ENCODE assay signal across 27 mouse cellular contexts in genomic region chr2:152622953-152623352, GRCm38 (mm10). TPM values are rescaled to one million over a fixed set of nuclear protein-coding genes. Genes with fewer than 3 reads are reported as not detected.
"Had no signal": no experiment of that assay in that cellular context is flagged by ENCODE, and none has a peak within 500 bp of the region (broad histone marks: within the 10 kb centered on the region; RNA-seq: fewer than 3 reads in every experiment).

Gene Defb25, minus strand, starts transcription at chr2:152623053.

- ATAC-seq: forebrain, postnatal 0 days; hindbrain, postnatal 0 days; intestine, embryonic 16.5 days; liver, postnatal 0 days had no signal

- H3K4me2 ChIP-seq: heart, embryonic 11.5 days; heart, embryonic 13.5 days; heart, embryonic 15.5 days; hindbrain, embryonic 13.5 days; hindbrain, embryonic 15.5 days; limb, embryonic 12.5 days; liver, embryonic 11.5 days; liver, embryonic 13.5 days; liver, embryonic 15.5 days had no signal

- H3K4me3 ChIP-seq: gastrocnemius, adult 2 months; heart, adult 2 months; heart, embryonic 13.5 days; heart, embryonic 15.5 days; hindbrain, embryonic 13.5 days; hindbrain, embryonic 15.5 days; left cerebral cortex, adult 2 months; limb, embryonic 10.5 days; limb, embryonic 12.5 days; liver, embryonic 13.5 days; liver, embryonic 15.5 days had no signal

- H3K9me3 ChIP-seq: heart, embryonic 13.5 days; heart, embryonic 15.5 days; hindbrain, embryonic 13.5 days; hindbrain, embryonic 15.5 days; limb, embryonic 10.5 days; liver, embryonic 13.5 days; liver, embryonic 15.5 days had no signal

- DNase-seq: forebrain, postnatal 0 days; gastrocnemius, adult 2 months; gastrocnemius, postnatal 10 days; gastrocnemius, postnatal 25 days; heart, adult 11 months; heart, adult 2 months; heart, postnatal 14 days; heart, postnatal 36 days; kidney, adult 18-20 months; kidney, adult 8-10 months; kidney, postnatal 14 days; liver; liver, embryonic 13.5 days; liver, postnatal 0 days had no signal

- H3K27ac ChIP-seq: gastrocnemius, adult 2 months; heart, adult 2 months; heart, embryonic 13.5 days; heart, embryonic 15.5 days; hindbrain, embryonic 13.5 days; hindbrain, embryonic 15.5 days; hindbrain, postnatal 0 days; left cerebral cortex, adult 2 months; limb, embryonic 10.5 days; limb, embryonic 12.5 days; liver, embryonic 13.5 days; liver, embryonic 15.5 days had no signal

- H3K36me3 ChIP-seq: heart, embryonic 13.5 days; heart, embryonic 15.5 days; hindbrain, embryonic 13.5 days; hindbrain, embryonic 15.5 days; limb, embryonic 10.5 days; limb, embryonic 12.5 days; liver, embryonic 13.5 days; liver, embryonic 15.5 days had no signal

- H3K9ac ChIP-seq: forebrain, postnatal 0 days; heart, embryonic 13.5 days; heart, embryonic 15.5 days; hindbrain, embryonic 13.5 days; hindbrain, embryonic 15.5 days; limb, embryonic 12.5 days; liver, embryonic 13.5 days; liver, embryonic 15.5 days; liver, postnatal 0 days had no signal

RNA-seq across cellular contexts. Expression of gene Defb25, which starts in this region (rescaled TPM):
- polyA plus RNA-seq: forebrain, postnatal 0 days; heart, adult 2 months; hindbrain, embryonic 11.5 days; hindbrain, embryonic 13.5 days; hindbrain, embryonic 15.5 days; hindbrain, postnatal 0 days; limb, embryonic 10.5 days; limb, embryonic 12.5 days; liver, embryonic 11.5 days; liver, embryonic 13.5 days; liver, embryonic 15.5 days had no signal
